Mouse (Mus musculus) cerebellum, adult 8-10 months (tissue): Measurements from ENCODE around the gene Zc3h6.
A peak's percentile ranks its signal among the peaks of the same experiment; 100 is the strongest.

Experiments
- DNase-seq: peaks from one replicate; pipeline ENCODE4 v3.0.0; 2022

The Zc3h6 gene

DNA sequence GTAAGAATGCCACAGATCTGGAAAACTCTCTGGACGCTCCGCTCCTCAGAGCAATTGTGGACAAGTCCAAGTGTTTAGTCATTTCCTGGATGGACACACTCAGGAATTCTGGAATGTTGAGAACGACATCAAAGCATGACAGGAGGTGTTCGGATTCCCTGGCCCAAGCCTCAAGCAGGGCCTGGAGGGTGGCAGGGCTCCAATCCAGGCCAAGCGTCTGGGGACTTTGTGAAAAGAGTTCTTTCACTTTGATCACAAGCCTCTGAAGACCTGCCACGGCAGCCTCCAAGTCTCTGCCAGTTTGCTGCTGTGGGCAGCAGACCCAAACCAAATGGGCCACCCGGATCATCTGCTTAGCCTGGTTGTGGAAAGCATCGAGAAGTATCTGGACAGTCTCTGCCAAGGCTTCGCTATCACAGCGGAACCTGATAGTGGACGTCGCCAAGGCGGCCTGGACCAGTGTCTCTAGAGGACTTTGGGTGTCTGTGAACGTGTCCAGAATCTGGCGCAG is 71.3 kb downstream of the Zc3h6 start:
- peak; percentile 34 for DNase-seq

DNA sequence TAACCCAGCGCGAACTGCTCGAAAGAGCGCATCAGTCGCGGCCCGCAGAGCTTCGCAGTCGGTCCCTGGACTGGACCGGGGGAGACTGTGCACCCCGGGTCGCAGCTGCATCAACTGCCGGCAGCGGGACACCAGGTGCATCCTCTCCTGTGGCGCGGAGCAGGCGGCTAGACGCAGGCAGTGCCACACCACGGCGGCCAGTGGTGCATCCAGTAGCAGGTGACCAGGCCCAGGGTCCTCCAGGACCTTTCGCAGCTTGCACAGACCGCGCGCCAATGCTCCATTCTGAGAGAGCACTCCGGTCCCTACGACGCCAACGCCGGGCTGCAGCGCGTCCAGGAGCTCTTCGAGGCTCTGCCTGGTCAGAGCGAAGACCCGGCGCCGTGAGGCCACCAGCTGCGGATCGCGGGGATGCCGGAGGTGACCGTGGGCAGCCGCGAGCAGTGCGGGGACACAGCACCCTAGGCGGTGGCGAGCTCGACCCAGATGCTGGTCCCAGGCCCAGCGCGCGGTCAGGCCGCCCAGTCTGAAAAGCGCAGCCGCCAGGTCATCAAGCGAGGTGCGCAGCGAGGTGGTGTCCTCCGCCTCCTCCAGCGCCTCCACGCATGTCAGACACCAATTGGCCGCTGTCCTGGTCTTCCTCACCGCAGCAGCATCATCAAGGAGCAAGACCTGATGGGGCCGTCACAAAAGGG is 71.9 kb downstream of the Zc3h6 start:
- peak; percentile 59 for DNase-seq

DNA sequence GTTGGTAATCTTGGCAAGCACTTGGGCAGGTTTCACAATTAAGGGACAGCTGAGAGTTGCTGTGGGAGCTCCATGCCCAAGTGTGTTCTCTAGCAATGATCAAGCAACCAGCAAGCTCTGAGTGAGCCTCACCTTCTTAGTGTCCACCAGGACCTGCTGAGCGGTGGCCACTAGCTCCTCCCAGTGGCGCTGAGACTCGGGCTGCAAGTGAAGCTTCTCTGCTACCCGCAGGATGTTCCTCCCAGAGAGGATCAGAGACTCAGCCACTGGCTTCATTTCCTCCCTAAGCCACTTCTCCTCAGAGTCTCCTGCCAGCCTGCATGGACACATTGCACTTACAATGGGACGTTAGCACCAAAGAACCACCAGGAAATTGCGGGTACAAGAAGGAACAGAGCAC is 73.4 kb downstream of the Zc3h6 start:
- DNase-seq = no peak

DNA sequence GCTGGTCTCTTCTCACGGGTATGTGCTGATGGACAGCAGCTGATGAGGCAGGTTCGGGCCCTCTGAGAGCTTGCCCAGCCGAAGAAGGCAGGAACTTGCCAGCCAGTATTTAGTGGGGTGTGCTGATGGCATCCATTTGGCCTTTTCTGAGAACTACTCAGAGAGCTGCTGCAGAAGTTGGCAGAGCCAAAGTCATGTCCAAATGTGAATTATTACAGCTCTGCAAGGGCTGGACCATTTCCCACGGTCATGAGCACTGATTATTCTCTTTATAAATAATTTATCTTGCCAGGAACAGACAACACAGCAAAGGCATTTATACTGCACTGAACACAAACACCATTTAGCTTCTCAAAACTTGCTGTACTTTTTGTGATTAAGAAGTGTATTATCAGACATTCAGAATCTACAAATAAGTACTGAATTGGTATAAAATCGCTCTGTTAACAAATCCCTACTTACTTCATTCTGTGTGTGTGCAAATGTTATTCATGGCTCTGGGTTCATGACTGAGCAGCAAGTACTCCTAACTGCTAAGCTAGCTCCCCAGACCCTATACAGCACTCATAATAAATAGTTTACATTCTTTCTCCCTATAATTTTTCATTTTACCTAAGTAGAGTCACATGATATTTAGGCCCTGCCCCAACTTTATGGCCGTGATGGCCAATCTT is 79.1 kb downstream of the Zc3h6 start:
- no peak for DNase-seq

DNA sequence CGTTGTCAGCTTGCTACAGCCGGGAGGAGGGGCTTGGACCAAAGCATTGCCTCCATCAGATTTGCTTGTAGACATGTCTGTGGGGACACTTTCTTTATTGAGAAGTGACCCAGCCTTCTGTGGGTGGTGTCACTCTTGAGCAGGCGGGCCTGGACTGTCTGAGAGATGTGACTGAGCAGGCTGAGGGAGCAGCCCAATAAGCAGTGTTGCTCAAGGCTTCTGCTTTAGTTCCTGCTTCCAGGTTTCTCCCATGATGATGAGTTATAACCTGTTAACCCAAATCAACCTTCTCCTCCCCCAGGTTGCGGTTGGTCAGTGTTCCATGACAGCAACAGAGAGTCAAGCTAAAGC is 79.6 kb downstream of the Zc3h6 start:
- DNase-seq = no peak

DNA sequence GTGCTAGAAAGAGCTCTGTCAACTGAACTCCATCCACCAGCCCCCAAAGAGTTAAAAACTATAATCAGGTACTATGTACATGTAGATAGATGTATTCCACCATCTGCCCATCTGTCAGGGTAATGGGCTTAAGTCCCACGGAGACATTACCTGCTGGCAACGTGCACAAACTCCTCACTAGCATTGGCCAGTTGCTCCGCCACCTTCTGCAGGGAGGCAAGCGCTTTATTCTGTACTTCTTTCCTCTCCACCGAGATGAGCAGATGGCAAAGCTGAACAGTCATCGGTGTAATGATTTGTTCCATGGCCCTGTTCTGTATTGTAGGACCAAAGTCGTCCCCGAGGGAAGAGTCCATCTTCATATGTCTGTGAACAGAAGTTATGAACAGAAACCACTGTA is 80.6 kb downstream of the Zc3h6 start, which contains the start of gene Vinac1:
TSS of gene Vinac1 (minus strand) at position 362 of the 400 bp plus-strand sequence.
- DNase-seq = no peak

DNA sequence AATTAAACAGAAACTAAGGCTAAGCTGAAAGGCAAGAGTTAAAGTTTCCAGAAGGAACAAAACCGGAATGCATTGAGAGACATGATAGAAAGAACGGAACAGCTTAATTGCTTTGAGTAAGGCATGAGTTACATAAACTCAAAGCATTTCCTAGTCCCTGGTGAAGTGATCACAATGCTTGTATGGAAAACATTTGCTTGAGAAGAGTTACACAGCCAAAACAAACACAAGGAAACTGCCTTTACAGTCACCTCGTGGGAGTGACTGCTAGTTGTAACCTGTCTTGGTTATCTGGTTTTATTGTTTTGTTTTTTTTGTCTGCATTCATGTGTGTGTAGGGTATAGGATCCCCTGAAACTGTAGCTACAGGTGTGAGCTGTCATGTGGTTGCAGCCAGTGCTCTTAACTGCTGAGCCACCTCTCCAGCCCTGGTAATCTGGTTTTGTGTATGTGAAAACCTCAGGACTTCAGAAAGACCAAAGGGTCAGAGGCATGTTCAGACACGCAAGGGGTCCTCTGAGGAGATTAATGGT is 85.3 kb downstream of the Zc3h6 start:
- DNase-seq = no peak

DNA sequence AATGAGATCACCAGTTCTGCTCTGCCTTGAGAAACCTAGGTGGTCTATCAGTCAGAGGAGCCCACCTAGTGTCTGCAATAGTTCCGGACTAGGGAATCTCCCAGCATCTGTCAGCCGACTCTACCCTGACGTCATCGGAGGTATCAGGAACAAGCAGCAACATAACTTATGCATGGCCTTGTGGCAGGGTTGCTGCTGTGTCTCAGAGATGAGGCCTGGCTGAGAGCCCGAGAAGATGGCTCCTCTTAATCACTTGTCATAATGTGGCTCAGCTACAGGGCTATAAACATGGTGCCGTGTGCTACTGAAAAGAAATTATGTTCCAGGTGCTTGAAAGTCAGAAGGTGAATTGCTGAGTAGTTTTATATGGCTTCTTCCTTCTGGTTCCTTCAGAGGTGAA is 88.5 kb downstream of the Zc3h6 start:
- DNase-seq = no peak

DNA sequence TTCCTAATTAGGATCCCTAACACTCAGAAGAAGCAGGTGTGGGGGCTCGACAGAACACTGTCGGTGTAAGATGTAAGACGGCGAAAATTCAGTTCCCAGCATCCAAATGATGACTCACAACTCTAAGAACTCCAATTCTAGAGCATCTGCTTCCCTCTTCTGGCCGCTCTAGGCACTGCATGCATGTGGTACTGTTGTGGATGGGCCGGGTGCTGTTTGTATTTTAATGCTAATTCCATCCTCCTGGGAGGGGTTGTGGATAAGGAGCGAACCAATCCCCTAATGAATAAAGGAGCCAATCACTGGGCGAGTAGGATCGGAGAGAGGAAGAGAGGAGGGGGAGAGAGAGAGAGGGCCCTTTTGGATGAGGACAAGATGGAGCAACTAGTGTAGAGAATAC is 89.4 kb downstream of the Zc3h6 start:
- no peak for DNase-seq

DNA sequence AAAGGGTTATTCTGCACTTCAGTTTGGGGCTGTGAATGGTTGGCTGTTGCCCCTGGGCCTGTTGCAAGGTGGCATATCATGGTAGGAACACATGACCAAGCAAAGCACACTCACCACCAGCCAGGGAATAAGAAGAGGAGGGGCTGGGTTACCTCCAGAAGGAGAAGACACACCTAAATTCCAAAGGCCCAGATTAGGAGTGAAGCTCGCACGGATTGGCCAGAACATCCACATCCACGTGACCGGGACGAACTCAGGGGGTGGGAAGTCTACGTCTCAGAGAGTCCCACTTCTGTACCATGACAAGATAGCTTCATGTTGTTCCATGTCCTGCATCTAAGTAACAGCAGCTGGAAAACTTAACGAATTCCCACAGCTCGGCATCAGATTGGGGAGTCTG is 90.1 kb downstream of the Zc3h6 start:
- no peak for DNase-seq

DNA sequence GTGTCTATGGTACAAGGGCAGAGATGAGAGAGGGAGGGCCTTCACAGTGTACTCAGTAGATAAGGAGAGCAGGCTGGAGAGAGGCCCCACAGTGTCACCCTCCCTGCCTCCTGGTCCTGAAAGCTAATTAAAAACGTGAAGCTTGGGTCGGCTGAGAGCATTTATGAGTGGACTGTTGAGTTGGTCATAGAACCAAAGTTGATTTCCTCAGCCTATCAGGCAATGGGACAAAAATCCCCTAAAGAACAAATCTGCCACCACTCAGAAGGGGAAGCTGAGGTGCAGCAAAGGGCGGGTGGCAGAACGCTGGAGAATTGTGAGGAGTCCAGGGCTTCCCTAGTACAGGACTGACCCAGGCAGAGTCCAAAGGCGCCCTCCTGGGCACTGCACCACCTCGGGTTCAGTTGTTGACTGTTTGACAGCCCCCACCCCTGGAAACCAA is 90.7 kb downstream of the Zc3h6 start:
- DNase-seq = no peak

DNA sequence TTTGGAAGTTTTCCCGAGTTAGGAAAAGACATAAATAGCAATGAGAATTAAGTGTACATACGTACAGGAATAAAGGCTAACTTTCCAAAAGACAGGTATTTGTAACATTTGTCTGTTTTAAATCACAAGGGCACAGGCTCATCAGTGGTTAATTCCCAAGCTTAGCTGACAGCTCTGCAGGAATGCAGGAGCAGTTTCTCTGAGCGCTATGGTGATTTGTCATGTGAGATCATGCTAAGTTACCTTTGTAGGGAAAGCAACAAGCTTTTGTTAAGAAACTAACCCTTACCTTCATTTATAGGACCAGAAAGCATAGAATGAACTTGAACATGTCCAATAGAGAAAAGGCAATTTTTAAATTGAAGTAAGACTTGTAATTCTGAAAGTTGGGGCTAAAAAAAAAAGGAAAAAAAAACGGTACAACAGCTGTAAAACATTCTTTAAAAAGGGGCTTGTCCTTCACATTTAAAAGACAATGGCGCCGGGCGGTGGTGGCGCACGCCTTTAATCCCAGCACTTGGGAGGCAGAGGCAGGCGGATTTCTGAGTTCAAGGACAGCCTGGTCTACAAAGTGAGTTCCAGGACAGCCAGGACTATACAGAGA is 94.4 kb downstream of the Zc3h6 start:
- DNase-seq = no peak

DNA sequence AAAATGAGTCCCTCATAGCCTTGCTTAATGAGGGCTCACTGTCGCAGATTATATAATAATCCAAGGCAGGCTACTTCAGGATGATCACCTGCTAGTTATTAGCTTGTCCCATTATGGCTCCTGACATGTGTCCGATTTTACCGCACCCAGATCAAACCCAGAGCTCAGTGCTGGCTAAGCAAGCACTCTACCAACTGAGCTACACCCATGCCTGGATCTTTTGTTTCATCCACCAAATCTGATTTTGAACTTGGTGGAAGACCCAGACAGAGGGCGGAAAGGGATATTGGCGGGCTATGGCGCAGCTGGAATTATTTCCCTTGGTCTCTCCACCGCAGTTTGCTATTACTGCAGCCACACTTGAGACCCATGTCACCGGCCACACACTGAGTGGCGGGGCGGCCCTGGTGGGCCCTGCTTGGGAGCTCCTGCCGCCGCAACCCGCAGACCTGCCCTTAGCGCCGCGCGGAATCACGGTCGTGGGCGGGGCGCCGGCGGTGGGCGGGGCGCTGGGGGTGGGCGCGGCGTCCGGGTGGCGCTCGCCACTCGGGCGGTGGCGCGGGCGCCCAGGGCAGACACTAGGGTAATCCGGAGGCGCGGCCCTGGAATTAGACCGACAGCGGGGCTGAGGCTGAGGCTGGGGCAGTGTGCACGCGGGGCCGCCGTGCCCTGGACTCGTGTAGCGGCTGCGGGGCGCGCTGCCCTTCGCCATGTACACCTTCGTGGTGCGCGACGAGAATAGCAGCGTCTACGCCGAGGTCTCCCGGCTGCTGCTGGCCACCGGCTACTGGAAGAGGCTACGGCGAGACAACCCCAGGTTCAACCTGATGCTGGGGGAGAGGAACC is 98.5 kb downstream of the Zc3h6 start, which contains the start of gene Ttl:
TSS of gene Ttl (plus strand) at position 506 of the 846 bp plus-strand sequence.
- peak; percentile 78 for DNase-seq

DNA sequence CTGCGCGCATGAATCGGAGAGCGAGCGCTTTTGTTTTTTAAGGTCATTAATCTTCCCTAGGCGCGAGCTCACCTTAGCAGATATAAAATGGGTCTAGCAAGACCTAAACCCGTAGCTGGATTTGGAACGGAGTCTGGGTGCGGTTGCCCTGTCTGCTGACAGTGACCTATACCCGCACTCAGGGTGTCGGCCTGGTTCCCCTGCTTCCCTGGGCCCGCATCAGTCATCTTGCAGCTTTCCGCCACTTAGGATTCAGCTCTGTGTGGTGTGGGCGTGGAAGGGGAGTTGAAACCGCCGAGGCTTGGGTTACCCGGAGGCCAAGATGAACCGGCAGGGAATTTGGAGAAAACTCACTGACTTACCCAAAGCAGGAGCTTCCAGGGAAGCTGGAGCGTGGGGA is 99.1 kb downstream of the Zc3h6 start:
- DNase-seq = peak; percentile 45
